Mouse (Mus musculus) colon, adult 2 months (tissue): ENCODE data around the gene Gm11562. TPM values are rescaled to one million over a fixed set of nuclear protein-coding genes. Genes with fewer than 3 reads are reported as not detected.

ENCODE experiments used
- polyA plus RNA-seq: library from polyadenylated mRNA; depleted of rRNA; stranded (reverse); fragments of >200 nt; gene quantifications from 2 replicates; pipeline ENCODE4 v1.2.3, GENCODE M21; 2012; rRNA removed

The Gm11562 gene
- polyA plus RNA-seq: 1.3 TPM in 1 of 2 replicates, not detected in the other

DNA sequence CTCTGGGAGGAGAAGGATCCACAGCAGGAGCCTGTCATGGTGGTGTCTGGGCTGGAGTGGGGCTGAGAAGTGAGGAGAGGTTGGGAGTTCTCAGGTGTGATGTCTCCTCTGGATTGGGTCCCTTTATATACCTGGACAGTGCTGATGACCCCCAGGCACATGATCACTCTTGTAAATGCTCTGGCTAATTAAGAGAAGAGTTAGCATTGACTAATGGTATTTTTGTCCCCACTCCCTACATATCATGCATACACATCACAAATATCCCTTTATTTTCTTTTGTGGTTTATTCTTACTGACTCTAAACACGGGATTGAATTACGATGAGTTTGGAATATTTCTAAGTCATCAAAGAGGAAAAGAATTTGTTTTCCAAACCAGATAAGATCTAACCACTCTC, at the start of gene Gm11562:
Gene Gm11562 (minus strand): TSS at position 101 of the 400 bp plus-strand sequence.

DNA sequence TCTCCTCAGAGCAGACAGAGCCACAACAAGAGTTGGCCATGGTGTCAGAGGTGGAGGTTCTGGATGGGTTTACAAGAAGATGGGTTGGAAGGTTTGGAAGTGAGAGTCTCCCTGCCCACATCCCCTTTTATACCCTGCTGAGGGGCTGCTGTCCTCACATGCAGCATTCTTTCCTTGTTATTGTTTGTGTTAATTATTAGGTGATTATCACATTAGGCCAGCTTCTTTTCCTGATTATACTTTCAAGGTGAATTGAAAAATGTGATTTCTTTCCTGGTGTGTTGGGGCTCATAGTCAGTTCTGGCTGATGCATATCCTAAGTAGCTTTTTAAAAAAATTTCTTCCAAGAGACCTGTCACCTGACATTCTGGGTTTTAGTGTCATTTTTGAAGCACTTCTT, 45.6 kb upstream of the Gm11562 start, which contains the start of gene Krtap4-6:
Gene Krtap4-6 (minus strand): TSS at position 101 of the 400 bp plus-strand sequence.

DNA sequence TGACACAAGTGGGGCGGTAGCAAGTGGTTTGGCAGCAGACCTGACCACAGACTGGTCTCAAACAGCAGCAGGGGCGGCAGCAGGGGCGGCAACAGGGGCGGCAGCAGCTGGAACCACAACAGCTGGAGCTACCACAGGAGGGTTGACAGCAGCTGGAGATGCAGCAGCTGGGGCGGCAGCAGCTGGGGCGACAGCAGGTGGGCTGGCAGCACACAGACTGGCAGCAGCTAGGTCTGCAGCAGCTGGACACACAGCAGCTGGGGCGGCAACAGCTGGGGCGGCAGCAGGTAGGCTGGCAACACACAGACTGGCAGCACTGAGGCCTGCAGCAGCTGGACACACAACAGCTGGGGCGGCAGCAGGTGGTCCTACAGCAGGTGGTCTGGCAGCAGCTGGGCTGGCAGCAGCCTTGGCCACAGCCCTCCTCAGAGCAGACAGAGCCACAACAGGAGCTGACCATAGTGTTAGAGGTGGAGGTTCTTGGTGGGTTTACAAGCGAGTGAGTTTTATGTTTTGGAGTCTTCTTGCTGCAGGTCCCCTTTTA, 38.3 kb upstream of the Gm11562 start, which contains the start of gene Gm11563:
Gene Gm11563 (minus strand): TSS at position 494 of the 544 bp plus-strand sequence.

DNA sequence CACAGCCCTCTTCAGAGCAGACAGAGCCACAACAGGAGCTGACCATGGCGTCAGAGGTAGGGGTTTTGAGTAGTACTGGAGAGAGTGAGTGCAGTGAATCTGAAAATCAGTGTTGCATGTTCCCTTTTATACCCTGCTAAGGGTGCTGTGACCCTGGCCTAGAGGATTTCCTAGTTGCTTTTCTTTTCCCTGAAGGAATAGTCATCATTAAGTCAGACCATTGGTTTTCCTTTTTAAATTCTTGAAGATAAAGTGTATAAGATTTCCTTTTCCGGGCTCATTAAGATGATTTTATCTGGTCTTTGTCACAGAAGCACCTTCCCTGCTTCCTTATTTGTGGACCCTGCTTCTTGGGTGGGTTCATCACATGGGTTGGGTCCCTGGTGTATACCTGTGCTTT, 29.9 kb upstream of the Gm11562 start, which contains the start of gene Gm11555:
Gene Gm11555 (minus strand): TSS at position 101 of the 400 bp plus-strand sequence.

GRCm38 (mm10) chr11:99643635-99644139, 23.5 kb upstream of the Gm11562 start, which contains the start of gene Krtap4-7:
Gene Krtap4-7, minus strand, starts transcription at chr11:99644089.

DNA sequence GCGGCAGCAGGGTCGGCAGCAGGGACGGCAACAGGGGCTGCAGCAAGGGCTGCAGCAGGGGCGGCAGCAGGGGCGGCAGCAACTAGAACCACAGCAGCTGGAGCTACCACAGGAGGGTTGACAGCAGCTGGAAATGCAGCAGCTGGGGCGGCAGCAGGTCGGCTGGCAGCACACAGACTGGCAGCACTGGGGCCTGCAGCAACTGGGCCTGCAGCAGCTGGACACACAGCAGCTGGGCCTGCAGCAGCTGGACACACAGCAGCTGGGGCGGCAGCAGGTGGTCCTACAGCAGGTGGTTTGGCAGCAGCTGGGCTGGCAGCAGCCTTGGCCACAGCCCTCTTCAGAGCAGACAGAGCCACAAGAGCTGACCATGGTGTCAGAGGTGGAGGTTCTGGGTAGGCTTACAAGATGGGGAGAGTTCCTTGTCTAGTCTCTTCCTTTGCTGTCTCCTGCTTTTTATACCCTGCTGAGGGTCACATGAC, 14.5 kb upstream of the Gm11562 start, which contains the start of gene Krtap4-2:
Gene Krtap4-2 (minus strand): TSS at position 432 of the 482 bp plus-strand sequence.

DNA sequence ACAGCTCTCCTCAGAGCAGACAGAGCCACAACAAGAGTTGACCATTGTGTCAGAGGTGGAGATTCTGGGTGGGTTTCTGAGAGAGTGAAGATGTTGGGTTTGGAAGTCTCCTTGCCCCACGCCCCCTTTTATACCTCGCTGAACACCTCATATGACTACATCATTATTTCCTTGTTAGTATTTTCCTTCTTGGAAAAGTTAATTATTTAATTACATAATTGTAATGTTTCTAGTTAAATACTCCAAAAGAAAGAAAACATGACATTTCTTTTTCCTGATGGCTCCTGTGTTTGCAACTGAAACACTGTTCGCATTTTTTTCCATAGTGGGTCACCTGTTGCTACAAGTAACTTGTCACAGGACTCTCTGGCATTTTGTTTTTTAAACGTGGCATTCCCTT, 7.9 kb upstream of the Gm11562 start, which contains the start of gene Krtap4-1:
Gene Krtap4-1 (minus strand): TSS at position 101 of the 400 bp plus-strand sequence.

DNA sequence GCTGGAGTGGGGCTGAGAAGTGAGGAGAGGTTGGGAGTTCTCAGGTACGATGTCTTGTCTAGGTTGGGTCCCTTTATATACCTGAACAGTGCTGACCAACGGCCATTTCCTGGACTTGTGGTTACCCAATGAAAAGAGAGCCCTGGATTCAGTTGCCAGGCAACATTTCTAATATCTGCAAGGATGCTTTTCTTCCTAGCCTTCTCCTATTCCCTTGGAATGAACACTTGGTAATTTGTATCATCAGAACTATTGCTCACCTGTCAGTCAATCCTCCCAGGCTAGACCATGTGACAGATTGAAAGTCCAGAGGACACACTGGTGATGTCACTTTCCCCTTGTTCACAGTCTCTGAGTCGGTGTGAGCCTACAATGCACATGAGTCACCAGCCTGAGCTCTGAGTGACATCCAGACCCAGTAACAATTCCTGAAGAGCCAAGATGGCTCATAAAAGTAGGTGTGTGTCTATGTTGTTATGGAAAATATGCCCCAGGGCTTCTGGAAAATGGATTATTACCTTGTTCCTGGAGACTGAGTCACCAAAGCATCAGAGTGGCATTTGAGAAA, 5.4 kb downstream of the Gm11562 start, which contains the start of gene Krtap2-4:
Gene Krtap2-4 (minus strand): TSS at position 51 of the 568 bp plus-strand sequence.

GRCm38 (mm10) chr11:99610089-99610488, 10.1 kb downstream of the Gm11562 start, which contains the start of gene Gm11937:
Gene Gm11937, minus strand, starts transcription at chr11:99610189.

GRCm38 (mm10) chr11:99603208-99603607, 17.0 kb downstream of the Gm11562 start, which contains the start of gene Gm11938:
Gene Gm11938, minus strand, starts transcription at chr11:99603308.

DNA sequence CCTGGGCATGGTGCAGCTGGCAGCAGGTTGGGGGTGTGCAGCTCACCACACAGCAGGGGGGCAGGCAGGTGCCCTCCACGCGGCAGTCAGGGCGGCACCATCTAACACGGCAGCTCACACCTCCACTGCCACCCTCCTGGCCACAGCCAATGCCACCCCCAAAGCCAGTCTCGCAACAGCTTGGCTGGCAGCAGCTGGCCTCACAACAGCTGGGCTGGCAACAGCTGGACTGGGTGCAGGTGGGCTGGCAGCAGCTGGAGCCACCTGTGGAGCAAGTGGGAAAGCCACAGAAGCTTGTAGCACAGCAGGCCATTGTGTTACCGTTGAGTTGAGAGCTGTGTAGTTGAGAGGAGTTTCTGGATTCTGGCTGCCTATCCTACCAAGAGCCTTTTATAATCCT, 22.5 kb downstream of the Gm11562 start, which contains the start of gene Krtap9-3:
Gene Krtap9-3 (minus strand): TSS at position 364 of the 400 bp plus-strand sequence.

DNA sequence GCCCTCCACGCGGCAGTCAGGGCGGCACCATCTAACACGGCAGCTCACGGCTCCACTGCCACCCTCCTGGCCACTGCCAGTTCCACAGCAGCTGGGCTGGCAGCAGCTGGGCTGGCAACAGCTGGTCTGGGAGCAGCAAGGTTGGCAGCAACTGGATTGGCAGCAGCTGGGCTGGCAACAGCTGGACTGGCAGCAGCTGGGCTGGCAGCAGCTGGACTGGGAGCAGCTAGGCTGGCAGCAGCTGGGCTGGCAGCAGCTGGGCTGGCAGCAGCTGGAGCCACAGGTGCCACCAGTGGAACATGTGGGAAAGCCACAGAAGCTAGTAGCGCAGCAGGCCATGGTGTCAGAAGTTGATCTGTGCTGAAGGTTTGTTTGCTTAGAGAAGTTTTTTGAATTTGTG, 29.3 kb downstream of the Gm11562 start, which contains the start of gene Krtap1-3:
Gene Krtap1-3 (minus strand): TSS at position 359 of the 400 bp plus-strand sequence.

GRCm38 (mm10) chr11:99583245-99583704, 37.0 kb downstream of the Gm11562 start, which contains the start of gene Krtap1-4:
Gene Krtap1-4, minus strand, starts transcription at chr11:99583654.

GRCm38 (mm10) chr11:99580636-99581035, 39.6 kb downstream of the Gm11562 start, which contains the start of gene Krtap1-5:
Gene Krtap1-5, minus strand, starts transcription at chr11:99581016.

Other genes with a start within 250 kb of the Gm11562 start
- gene Krt28, start 245.5 kb downstream of the Gm11562 start, polyA plus RNA-seq: not detected in 2 replicates
- 0.33 and 0.76 TPM in 2 replicates for gene Krt10, start 231.1 kb downstream of the Gm11562 start, polyA plus RNA-seq
- 1.7 and 1.8 TPM in 2 replicates for gene Krt12, start 198.2 kb downstream of the Gm11562 start, polyA plus RNA-seq
- gene Krt20, start 182.3 kb downstream of the Gm11562 start, polyA plus RNA-seq: 244 and 256 TPM in 2 replicates
- gene Krt23, start 127.3 kb downstream of the Gm11562 start, polyA plus RNA-seq: 4.5 and 4.7 TPM in 2 replicates
- gene Krt39, start 99.1 kb downstream of the Gm11562 start, polyA plus RNA-seq: not detected in 2 replicates
- gene Krt40, start 77.3 kb downstream of the Gm11562 start, polyA plus RNA-seq: not detected in 2 replicates
- not detected in 2 replicates for gene Krtap3-3, start 69.6 kb downstream of the Gm11562 start, polyA plus RNA-seq
- not detected in 2 replicates for gene Krtap3-2, start 63.6 kb downstream of the Gm11562 start, polyA plus RNA-seq
- not detected in 2 replicates for gene Gm11939, start 61.0 kb downstream of the Gm11562 start, polyA plus RNA-seq
- 3.7 and 4.5 TPM in 2 replicates for gene Krtap3-1, start 53.8 kb downstream of the Gm11562 start, polyA plus RNA-seq
- not detected in 2 replicates for gene Krtap1-5, start 39.4 kb downstream of the Gm11562 start, polyA plus RNA-seq
- gene Krtap1-4, start 36.8 kb downstream of the Gm11562 start, polyA plus RNA-seq: not detected in 2 replicates
- gene Krtap1-3, start 29.1 kb downstream of the Gm11562 start, polyA plus RNA-seq: not detected in 2 replicates
- gene Krtap9-3, start 22.3 kb downstream of the Gm11562 start, polyA plus RNA-seq: not detected in 2 replicates
- not detected in 2 replicates for gene Gm11938, start 17.1 kb downstream of the Gm11562 start, polyA plus RNA-seq
- not detected in 2 replicates for gene Gm11937, start 10.2 kb downstream of the Gm11562 start, polyA plus RNA-seq
- gene Krtap2-4, start 5.6 kb downstream of the Gm11562 start, polyA plus RNA-seq: not detected in 2 replicates
- gene Krtap4-1, start 7.8 kb upstream of the Gm11562 start, polyA plus RNA-seq: not detected in 2 replicates
- gene Krtap4-2, start 14.6 kb upstream of the Gm11562 start, polyA plus RNA-seq: not detected in 2 replicates
- gene Krtap4-7, start 23.7 kb upstream of the Gm11562 start, polyA plus RNA-seq: not detected in 2 replicates
- gene Gm11555, start 29.8 kb upstream of the Gm11562 start, polyA plus RNA-seq: not detected in 2 replicates
- not detected in 2 replicates for gene Gm11563, start 38.5 kb upstream of the Gm11562 start, polyA plus RNA-seq
- not detected in 2 replicates for gene Krtap4-6, start 45.5 kb upstream of the Gm11562 start, polyA plus RNA-seq
- not detected in 2 replicates for gene Gm14190, start 70.3 kb upstream of the Gm11562 start, polyA plus RNA-seq
- not detected in 2 replicates for gene Gm14180, start 113.9 kb upstream of the Gm11562 start, polyA plus RNA-seq
- not detected in 2 replicates for gene Gm11595, start 152.5 kb upstream of the Gm11562 start, polyA plus RNA-seq
- not detected in 2 replicates for gene Krtap4-8, start 160.3 kb upstream of the Gm11562 start, polyA plus RNA-seq
- gene Krtap4-9, start 164.8 kb upstream of the Gm11562 start, polyA plus RNA-seq: not detected in 2 replicates
- gene Gm11596, start 173.0 kb upstream of the Gm11562 start, polyA plus RNA-seq: not detected in 2 replicates
- gene Gm11569, start 178.5 kb upstream of the Gm11562 start, polyA plus RNA-seq: 0.33 TPM in 1 of 2 replicates, not detected in the other
- not detected in 2 replicates for gene Gm11554, start 184.0 kb upstream of the Gm11562 start, polyA plus RNA-seq
- gene Krtap4-13, start 189.5 kb upstream of the Gm11562 start, polyA plus RNA-seq: not detected in 2 replicates
- gene Gm11564, start 195.2 kb upstream of the Gm11562 start, polyA plus RNA-seq: not detected in 2 replicates
- not detected in 2 replicates for gene 2300003K06Rik, start 217.6 kb upstream of the Gm11562 start, polyA plus RNA-seq
- 0.13 TPM in 1 of 2 replicates, not detected in the other for gene Krtap4-16, start 231.2 kb upstream of the Gm11562 start, polyA plus RNA-seq
- not detected in 2 replicates for gene Gm11568, start 237.5 kb upstream of the Gm11562 start, polyA plus RNA-seq
- not detected in 2 replicates for gene Gm11559, start 244.0 kb upstream of the Gm11562 start, polyA plus RNA-seq